Mouse (Mus musculus): ENCODE results near the gene Nup188. TPM values are rescaled to one million over a fixed set of nuclear protein-coding genes. Genes with fewer than 3 reads are reported as not detected.

Nup188 gene
- polyA plus RNA-seq, 1 experiment from 2014 or later = 34.4 TPM

DNA sequence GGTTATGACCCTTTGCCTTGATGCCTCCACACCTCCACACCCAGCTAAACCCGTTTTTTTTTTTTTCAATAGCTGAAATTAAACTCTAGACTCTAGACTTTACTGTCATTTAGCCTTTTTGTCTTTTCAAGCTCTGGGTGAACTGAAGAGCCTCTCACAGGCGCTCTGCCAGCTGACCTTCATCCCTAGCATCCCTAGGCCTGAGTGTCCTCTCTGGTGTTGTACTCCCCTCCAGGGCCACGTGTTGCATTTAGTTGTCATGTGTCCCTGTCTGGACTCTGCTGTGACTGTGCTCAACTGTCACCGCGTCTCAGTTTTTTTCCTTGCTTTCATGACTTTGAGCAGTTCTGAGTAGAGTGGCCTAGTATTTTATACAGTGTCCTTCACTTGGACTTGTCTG is 13.8 kb downstream of the Nup188 start:
- H3K4me2 ChIP-seq = no peak overlapping the region
- H3K9me3 ChIP-seq (replicated peaks) = no peaks in the 10 kb centered on the region
- H3K27me3 ChIP-seq (replicated peaks) = no peaks in the 10 kb centered on the region
- H3K27ac ChIP-seq (ENCODE audit: poor library complexity, severe bottlenecking) = no peak overlapping the region
- 87% methylated on average over 5 of the region's 5 CpGs for WGBS
- ATAC-seq (ENCODE audit: insufficient number of reproducible peaks, low FRiP score) = no peak
- H3K4me3 ChIP-seq = no peak overlapping the region
- no peak overlapping the region for H3K9ac ChIP-seq
- peaks cover 81% of the 10 kb centered on the region for H3K36me3 ChIP-seq
- H3K4me1 ChIP-seq (replicated peaks) = peaks cover 3% of the 10 kb centered on the region; the same call in 1 of the 2 replicates

DNA sequence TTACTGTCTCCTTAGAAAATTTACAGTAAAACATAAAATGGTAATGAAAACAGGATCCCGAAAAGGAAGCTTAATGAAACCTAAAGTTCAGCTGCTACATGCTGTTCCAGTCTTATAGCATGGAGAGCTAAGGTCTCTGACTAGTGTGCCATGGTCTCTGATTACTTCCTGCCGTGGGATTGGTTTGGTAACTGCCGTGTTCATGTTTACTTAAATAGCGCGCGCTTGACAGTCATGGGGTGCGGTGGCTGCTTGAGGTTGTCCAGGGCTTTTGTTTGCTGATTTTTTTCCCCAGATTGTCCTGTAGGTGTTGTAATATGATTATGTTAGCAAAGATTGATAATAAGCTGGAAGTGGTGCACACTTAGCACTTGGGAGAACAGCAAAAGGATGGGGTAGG is 19.9 kb downstream of the Nup188 start:
- Histone ChIP-seq H3K4me1 (replicated peaks) (no peaks in the 10 kb centered on the region), H3K4me3 (no peak overlapping the region), H3K9me3 (replicated peaks) (no peaks in the 10 kb centered on the region), H3K27ac (ENCODE audit: poor library complexity, severe bottlenecking) (no peak overlapping the region), H3K27me3 (replicated peaks) (no peaks in the 10 kb centered on the region), H3K4me2 (no peak overlapping the region), H3K36me3 (peaks cover 99% of the 10 kb centered on the region), H3K9ac (no peak overlapping the region)
- ATAC-seq (ENCODE audit: insufficient number of reproducible peaks, low FRiP score) = no peak
- 90% methylated on average over 7 of the region's 7 CpGs for WGBS

DNA sequence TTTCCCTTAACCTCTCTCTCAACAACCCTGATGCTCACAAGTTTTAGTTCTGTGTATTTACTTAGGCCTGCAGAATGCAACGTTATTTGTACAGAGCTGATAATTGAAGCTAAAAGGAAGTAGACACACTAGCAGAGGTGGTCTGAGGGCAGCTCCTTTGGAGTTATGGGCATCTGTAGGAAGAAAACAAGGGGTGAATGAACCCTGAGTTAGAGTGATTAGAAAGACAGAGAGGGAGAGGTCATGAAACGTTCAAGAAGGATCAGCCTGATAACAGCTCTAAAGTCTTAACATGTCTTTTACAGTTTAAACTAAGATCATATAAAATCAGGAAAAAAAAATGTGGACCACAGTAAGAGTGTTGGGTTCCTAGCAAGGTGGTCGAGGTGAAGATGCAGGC is 23.2 kb downstream of the Nup188 start:
- Histone ChIP-seq H3K4me1 (replicated peaks) (no peaks in the 10 kb centered on the region), H3K36me3 (peaks cover 98% of the 10 kb centered on the region), H3K9ac (no peak overlapping the region), H3K4me2 (no peak overlapping the region), H3K9me3 (replicated peaks) (no peaks in the 10 kb centered on the region), H3K27me3 (replicated peaks) (no peaks in the 10 kb centered on the region), H3K27ac (ENCODE audit: poor library complexity, severe bottlenecking) (no peak overlapping the region), H3K4me3 (no peak overlapping the region)
- 74% methylated on average over 3 of the region's 3 CpGs for WGBS
- no peak for ATAC-seq (ENCODE audit: insufficient number of reproducible peaks, low FRiP score)

DNA sequence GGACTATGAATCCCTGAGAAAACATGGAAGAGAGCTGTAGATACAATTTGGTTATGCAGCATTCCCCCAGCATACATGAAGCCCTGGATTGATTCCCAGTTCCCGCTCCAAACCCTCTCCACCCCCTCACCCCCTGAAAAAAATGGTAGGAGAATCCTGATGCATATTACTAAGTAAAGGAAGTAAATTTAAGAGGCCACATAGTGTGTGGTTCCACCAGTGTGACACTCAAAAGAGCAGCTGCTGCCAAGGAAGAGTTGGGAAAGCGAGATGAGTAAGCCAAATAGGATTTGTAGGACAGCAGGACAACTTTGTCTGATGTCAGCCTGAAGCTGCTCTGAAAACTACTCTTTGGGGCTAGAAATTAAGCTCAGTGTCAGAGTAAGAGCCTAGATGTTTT is 25.3 kb downstream of the Nup188 start:
- Histone ChIP-seq H3K4me2 (no peak overlapping the region), H3K27me3 (replicated peaks) (no peaks in the 10 kb centered on the region), H3K36me3 (peaks cover 97% of the 10 kb centered on the region), H3K27ac (ENCODE audit: poor library complexity, severe bottlenecking) (no peak overlapping the region), H3K9ac (no peak overlapping the region), H3K4me1 (replicated peaks) (no peaks in the 10 kb centered on the region), H3K4me3 (no peak overlapping the region), H3K9me3 (replicated peaks) (no peaks in the 10 kb centered on the region)
- WGBS = 91% methylated on average over 2 of the region's 2 CpGs
- ATAC-seq (ENCODE audit: insufficient number of reproducible peaks, low FRiP score) = no peak

DNA sequence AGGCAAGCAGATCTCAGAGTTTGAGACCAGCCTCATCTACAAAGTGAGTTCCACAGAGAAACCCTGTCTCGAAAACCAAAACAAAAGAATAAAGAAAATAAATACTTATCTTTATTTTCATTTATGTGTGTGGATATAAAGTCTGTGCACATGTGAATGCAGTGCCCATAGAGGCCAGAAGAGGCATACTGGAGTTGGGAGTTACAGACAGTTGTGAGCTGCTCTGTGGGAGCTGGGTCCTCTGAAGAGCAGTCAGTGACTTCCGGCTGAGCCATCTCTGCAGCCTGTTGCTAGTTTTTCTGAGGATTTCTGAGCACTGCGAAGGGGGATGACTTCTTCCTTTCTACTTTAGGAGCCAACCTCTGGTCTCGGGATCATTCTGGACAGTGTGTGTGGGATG is 29.9 kb downstream of the Nup188 start:
- no peaks in the 10 kb centered on the region for H3K9me3 ChIP-seq (replicated peaks)
- no peak overlapping the region for H3K4me3 ChIP-seq
- H3K4me2 ChIP-seq = no peak overlapping the region
- H3K27ac ChIP-seq (ENCODE audit: poor library complexity, severe bottlenecking) = no peak overlapping the region
- peaks cover 90% of the 10 kb centered on the region for H3K36me3 ChIP-seq
- 92% methylated on average over 4 of the region's 4 CpGs for WGBS
- no peaks in the 10 kb centered on the region for H3K27me3 ChIP-seq (replicated peaks)
- H3K4me1 ChIP-seq (replicated peaks) = no peaks in the 10 kb centered on the region
- H3K9ac ChIP-seq = no peak overlapping the region
- ATAC-seq (ENCODE audit: insufficient number of reproducible peaks, low FRiP score) = no peak

DNA sequence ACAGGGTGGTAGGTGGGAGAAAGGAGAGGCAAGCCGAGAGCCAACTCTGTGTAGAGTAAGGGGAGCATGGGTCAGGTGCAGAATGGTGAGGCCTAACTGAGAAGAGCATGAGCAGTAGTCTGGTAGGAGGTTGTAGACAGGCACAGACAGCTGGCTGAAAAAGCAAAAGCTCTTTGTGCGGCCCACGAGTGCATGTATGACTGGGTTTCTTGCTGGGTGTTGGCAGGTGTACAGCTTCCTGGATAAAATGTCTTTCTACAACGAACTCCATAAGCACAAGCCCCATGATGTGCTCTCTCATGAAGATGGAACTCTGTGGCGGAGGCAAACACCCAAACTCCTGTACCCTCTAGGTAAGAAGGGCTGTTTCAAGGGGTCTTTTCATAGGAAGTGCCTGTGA is 30.8 kb downstream of the Nup188 start:
- 92% methylated on average over 5 of the region's 5 CpGs for WGBS
- H3K27me3 ChIP-seq (replicated peaks) = no peaks in the 10 kb centered on the region
- H3K9ac ChIP-seq = no peak overlapping the region
- H3K27ac ChIP-seq (ENCODE audit: poor library complexity, severe bottlenecking) = no peak overlapping the region
- ATAC-seq (ENCODE audit: insufficient number of reproducible peaks, low FRiP score) = no peak
- H3K36me3 ChIP-seq = peaks cover 92% of the 10 kb centered on the region
- H3K4me3 ChIP-seq = no peak overlapping the region
- H3K4me1 ChIP-seq (replicated peaks) = no peaks in the 10 kb centered on the region
- no peak overlapping the region for H3K4me2 ChIP-seq
- no peaks in the 10 kb centered on the region for H3K9me3 ChIP-seq (replicated peaks)

DNA sequence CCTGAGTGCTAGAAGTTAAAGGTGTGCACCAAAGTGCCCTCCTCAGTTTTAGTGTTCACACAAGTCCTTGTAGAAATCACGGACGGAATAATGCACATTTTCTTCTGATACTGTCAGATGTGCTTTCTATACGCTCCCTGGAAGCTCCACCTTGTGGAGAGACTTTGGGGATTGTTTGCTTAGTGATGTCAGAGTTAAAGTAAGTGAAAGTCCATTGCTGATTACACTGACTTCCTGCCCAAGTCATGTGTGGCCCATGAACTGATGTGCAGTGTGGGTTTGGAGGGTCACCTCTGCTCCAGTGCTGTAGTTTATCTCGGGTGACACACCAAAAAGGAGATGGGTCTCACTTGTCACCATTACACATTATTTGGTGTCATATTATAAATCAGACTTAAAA is 33.1 kb downstream of the Nup188 start:
- Histone ChIP-seq H3K27ac (ENCODE audit: poor library complexity, severe bottlenecking) (no peak overlapping the region), H3K4me3 (no peak overlapping the region), H3K27me3 (replicated peaks) (no peaks in the 10 kb centered on the region), H3K4me2 (no peak overlapping the region), H3K9ac (no peak overlapping the region), H3K9me3 (replicated peaks) (no peaks in the 10 kb centered on the region), H3K36me3 (peaks cover 92% of the 10 kb centered on the region), H3K4me1 (replicated peaks) (no peaks in the 10 kb centered on the region)
- ATAC-seq (ENCODE audit: insufficient number of reproducible peaks, low FRiP score) = no peak
- WGBS = 82% methylated on average over 4 of the region's 4 CpGs

DNA sequence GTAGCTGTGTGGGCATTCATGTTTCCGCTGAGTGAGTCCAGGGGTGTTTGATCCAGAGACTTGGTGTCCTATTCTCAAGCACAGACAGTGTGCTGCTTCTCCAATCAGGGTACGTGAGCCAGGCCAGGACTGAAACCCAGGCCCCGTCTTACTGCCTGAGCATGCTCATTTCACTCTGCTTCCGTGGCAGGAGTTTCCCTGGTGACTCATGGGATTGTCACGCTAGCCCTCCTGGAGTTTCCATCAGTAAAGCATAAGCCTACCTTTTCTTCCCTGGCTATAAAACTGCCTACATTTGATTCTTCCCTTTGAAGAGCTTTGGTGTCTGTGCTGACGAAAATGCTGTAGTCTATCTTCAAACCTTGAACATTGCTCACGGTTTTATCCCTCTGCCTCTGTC is 36.9 kb downstream of the Nup188 start:
- H3K27me3 ChIP-seq (replicated peaks) = no peaks in the 10 kb centered on the region
- H3K9me3 ChIP-seq (replicated peaks) = no peaks in the 10 kb centered on the region
- no peak for ATAC-seq (ENCODE audit: insufficient number of reproducible peaks, low FRiP score)
- no peak overlapping the region for H3K9ac ChIP-seq
- no peak overlapping the region for H3K4me2 ChIP-seq
- H3K27ac ChIP-seq (ENCODE audit: poor library complexity, severe bottlenecking) = no peak overlapping the region
- WGBS = 89% methylated on average over 7 of the region's 7 CpGs
- peaks cover 91% of the 10 kb centered on the region for H3K36me3 ChIP-seq
- H3K4me3 ChIP-seq = no peak overlapping the region
- no peaks in the 10 kb centered on the region for H3K4me1 ChIP-seq (replicated peaks)

DNA sequence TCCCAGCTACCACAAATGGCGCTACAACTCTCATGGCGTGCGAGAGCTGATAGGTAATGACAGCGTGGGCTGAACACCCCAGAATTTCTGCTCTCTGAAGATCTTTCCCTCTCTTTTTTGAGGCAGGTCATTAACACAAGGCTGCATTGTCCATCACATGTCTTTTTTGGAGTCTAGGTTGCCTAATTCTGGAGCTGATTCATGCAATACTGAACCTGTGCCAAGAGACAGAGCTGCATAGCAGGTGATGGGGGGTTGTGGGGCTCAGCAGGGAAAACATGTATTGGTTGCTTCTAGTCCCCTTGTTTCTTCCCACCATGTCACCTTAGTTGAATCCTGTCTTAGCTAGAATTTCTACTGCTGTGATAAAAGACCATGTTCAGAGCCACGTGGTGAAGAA is 39.1 kb downstream of the Nup188 start:
- no peak overlapping the region for H3K9ac ChIP-seq
- H3K36me3 ChIP-seq = peaks cover 96% of the 10 kb centered on the region
- H3K27ac ChIP-seq (ENCODE audit: poor library complexity, severe bottlenecking) = no peak overlapping the region
- H3K9me3 ChIP-seq (replicated peaks) = no peaks in the 10 kb centered on the region
- H3K4me1 ChIP-seq (replicated peaks) = no peaks in the 10 kb centered on the region
- H3K4me3 ChIP-seq = no peak overlapping the region
- no peaks in the 10 kb centered on the region for H3K27me3 ChIP-seq (replicated peaks)
- WGBS = 92% methylated on average over 5 of the region's 5 CpGs
- no peak overlapping the region for H3K4me2 ChIP-seq
- no peak for ATAC-seq (ENCODE audit: insufficient number of reproducible peaks, low FRiP score)

DNA sequence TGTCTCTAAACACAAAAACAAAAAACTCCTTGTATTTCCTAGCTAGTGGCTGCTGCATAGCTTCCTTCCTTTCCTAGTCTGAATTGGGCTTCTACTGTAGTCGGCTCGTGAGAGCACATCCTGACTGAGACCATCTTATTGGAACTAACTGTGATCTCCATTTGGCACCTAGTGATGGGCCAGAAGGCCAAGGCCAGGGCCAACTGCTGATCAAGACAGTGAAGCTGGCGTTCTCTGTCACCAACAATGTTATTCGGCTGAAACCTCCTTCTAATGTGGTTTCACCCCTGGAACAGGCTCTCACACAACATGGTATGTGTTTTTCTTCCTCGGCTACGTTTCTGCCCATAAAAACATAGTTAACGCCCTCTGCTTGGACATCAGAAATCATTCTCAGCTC is 41.1 kb downstream of the Nup188 start:
- H3K36me3 ChIP-seq = peaks cover 97% of the 10 kb centered on the region
- H3K27ac ChIP-seq (ENCODE audit: poor library complexity, severe bottlenecking) = no peak overlapping the region
- ATAC-seq (ENCODE audit: insufficient number of reproducible peaks, low FRiP score) = no peak
- no peak overlapping the region for H3K4me2 ChIP-seq
- 86% methylated on average over 7 of the region's 7 CpGs for WGBS
- no peaks in the 10 kb centered on the region for H3K27me3 ChIP-seq (replicated peaks)
- no peak overlapping the region for H3K9ac ChIP-seq
- H3K4me3 ChIP-seq = no peak overlapping the region
- no peaks in the 10 kb centered on the region for H3K4me1 ChIP-seq (replicated peaks)
- H3K9me3 ChIP-seq (replicated peaks) = no peaks in the 10 kb centered on the region

DNA sequence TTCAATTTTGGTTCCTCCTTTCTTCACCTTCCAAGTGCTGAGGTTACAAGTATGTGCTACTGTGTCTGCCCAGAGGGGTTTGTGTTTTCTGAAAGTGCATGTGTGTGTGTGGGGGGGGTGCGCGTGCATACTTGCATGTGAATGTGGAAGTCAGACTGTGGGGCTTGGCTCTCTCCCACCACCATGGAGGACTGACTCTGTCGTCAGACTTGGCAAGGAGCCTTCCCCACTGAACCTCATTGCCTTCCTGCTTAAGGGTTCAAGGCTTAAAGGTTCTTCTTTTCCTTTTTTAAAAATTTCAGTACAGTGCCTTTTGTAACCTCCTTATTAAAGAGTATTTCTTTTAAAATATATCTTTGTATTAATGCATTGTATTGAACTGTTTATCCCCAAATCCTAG is 42.6 kb downstream of the Nup188 start:
- Histone ChIP-seq H3K9ac (no peak overlapping the region), H3K4me2 (no peak overlapping the region), H3K4me3 (no peak overlapping the region), H3K27ac (ENCODE audit: poor library complexity, severe bottlenecking) (no peak overlapping the region), H3K36me3 (peaks cover 97% of the 10 kb centered on the region), H3K4me1 (replicated peaks) (no peaks in the 10 kb centered on the region), H3K9me3 (replicated peaks) (no peaks in the 10 kb centered on the region), H3K27me3 (replicated peaks) (no peaks in the 10 kb centered on the region)
- WGBS = 93% methylated on average over 3 of the region's 3 CpGs
- ATAC-seq (ENCODE audit: insufficient number of reproducible peaks, low FRiP score) = no peak

DNA sequence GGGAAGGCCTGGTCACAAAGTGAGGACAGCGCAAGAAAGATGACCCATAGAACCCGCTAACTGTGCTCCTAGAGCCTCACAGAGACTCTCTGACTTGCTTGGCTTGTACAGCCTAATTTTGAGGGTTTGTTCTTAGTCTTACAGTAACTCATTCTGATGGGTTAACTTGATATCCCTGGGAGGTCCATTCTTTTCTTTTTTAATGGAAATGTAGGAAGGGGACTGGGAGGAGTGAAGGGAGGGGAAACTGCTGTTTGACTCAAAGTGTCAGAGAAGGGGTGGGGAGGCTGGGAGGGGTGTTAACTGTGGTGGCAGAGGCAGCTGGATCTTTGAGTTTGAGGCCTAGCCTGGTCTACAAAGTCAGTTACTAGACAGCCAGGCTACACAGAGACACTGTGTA is 49.1 kb downstream of the Nup188 start:
- WGBS = 95% methylated on average over 2 of the region's 2 CpGs
- H3K4me3 ChIP-seq = no peak overlapping the region
- H3K4me1 ChIP-seq (replicated peaks) = 0 out of 2 replicates have a peak, but pooled peaks cover 5% of the 10 kb centered on the region
- no peak overlapping the region for H3K9ac ChIP-seq
- no peak for ATAC-seq (ENCODE audit: insufficient number of reproducible peaks, low FRiP score)
- no peaks in the 10 kb centered on the region for H3K9me3 ChIP-seq (replicated peaks)
- peaks cover 96% of the 10 kb centered on the region for H3K36me3 ChIP-seq
- no peak overlapping the region for H3K4me2 ChIP-seq
- no peak overlapping the region for H3K27ac ChIP-seq (ENCODE audit: poor library complexity, severe bottlenecking)
- H3K27me3 ChIP-seq (replicated peaks) = no peaks in the 10 kb centered on the region
